Mouse (Mus musculus): ENCODE data around the gene Vsig2.

Gene Vsig2

GRCm38 (mm10) chr9:37560617-37561016 lies 21.6 kb downstream of the Vsig2 start:
- no peak for DNase-seq (ENCODE audit: low read depth, low spot score)

- DNase-seq (ENCODE audit: low read depth, low spot score): no peak
Measured at GRCm38 (mm10) chr9:37563805-37564204, 24.8 kb downstream of the Vsig2 start.

GRCm38 (mm10) chr9:37567019-37567418 lies 28.0 kb downstream of the Vsig2 start:
- DNase-seq (ENCODE audit: low read depth, low spot score): no peak

GRCm38 (mm10) chr9:37567454-37567853 lies 28.4 kb downstream of the Vsig2 start:
- no peak for DNase-seq (ENCODE audit: low read depth, low spot score)

DNA sequence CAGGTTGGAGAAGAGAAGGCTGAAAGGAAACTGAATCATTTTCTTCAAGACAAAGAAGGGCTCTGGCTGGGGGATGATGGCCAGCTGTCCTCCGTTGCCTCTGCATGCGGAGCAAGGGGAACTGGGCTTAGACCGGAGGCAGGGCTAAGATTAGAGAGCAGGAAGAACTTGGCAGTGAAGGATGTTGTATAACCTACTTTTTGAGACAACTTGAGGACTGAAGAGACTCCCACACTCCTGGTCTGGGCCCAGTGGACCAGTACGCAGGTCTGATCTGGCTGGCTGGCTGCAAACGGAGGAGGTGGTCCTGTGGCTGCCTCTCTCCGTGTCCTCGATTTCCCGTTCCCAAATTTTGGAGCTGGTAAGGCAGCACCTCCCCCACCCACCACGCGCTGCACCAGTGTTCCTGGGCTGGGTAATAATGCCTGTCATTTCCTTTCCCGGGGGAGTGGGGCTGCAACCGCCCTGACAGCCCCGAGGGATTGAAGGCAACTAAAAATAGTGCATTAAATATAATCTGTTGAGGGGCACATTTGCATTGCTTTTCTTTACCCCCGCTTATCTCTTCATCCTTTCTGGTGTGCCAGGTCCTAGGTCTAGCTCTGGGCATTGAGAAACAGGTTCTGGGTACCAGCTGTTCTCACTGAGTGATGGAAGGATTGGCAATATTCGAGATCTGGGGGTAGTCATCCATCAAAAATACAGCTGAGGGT lies 29.0 kb downstream of the Vsig2 start:
- no peak for DNase-seq (ENCODE audit: low read depth, low spot score)

DNA sequence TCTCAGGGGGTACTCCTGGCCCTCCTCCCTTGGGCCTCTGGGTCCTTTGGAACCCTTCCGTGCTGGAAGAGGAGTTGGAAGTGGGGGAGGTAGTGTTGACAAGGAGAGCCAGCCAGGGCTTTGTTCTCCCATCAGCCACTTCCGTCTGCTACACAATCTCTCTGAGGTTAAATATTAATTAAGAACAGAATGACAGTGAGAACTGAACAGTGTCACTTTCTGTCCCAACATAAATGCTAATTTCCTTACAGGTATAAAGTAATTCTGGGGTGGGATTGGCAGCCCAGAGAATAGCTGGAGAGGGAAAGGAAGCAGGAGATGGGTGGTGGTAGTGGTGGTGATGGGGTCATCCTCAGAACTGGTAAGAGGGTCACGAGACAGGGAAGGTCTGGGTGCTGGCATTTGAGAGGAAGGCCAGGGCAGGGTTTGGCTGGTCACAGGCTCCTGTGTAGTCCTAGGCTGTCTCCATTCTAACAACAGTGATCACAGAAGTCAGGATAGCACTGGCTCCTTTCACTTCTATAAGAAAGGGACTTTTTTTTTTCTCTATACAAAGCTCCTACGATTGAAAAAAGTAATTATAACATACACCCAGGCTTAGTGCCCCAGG lies 29.7 kb downstream of the Vsig2 start:
- DNase-seq (ENCODE audit: low read depth, low spot score): no peak

- DNase-seq (ENCODE audit: low read depth, low spot score): no peak
Measured at GRCm38 (mm10) chr9:37569231-37569835, 30.3 kb downstream of the Vsig2 start.

- no peak for DNase-seq (ENCODE audit: low read depth, low spot score)
Measured at GRCm38 (mm10) chr9:37572204-37572876, 33.3 kb downstream of the Vsig2 start.

GRCm38 (mm10) chr9:37576436-37576930 lies 37.4 kb downstream of the Vsig2 start:
- DNase-seq (ENCODE audit: low read depth, low spot score): no peak

DNA sequence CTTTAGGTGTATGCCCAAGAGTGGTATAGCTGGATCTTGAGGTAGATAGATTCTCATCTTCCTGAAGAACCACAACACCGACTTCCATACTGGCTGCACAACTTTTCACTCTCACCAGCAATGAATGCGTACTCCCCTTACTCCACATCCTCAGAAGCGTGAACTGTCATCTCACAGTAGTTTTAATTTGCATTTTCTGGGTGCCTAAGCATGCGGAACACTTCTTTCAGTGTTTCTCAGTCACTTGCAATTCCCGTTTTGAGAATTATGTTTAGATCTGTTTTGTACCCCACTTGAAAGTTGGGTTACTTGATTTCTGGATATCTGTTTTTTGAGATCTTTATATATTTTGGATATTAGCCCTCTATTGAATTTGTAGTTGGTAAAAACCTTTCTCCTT lies 44.5 kb downstream of the Vsig2 start:
- DNase-seq (ENCODE audit: low read depth, low spot score): no peak

DNA sequence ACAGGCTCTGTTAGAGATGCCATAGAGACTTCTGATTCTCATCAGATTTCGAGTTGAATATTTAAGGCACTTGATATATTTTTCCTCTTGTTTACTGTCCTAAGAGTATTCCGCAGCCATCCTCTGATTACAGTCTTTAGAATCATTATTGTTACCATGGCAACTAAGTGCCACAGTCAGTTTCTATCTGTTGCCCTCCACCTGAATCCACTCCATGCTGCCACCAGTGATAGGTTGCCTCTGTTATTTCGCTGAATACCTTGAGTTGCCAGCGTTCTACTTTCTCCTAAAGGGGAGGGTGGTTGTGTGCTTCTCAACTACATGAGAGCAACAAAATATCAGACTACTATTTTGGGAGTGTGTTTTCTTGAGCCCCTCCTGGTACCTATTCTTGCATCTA lies 47.7 kb downstream of the Vsig2 start:
- DNase-seq (ENCODE audit: low read depth, low spot score): no peak

- DNase-seq (ENCODE audit: low read depth, low spot score): no peak
Measured at GRCm38 (mm10) chr9:37590381-37590780, 51.3 kb downstream of the Vsig2 start.

GRCm38 (mm10) chr9:37592025-37592424 lies 53.0 kb downstream of the Vsig2 start:
- no peak for DNase-seq (ENCODE audit: low read depth, low spot score)

GRCm38 (mm10) chr9:37592633-37593032 lies 53.6 kb downstream of the Vsig2 start:
- no peak for DNase-seq (ENCODE audit: low read depth, low spot score)

GRCm38 (mm10) chr9:37593690-37594089 lies 54.6 kb downstream of the Vsig2 start:
- DNase-seq (ENCODE audit: low read depth, low spot score): no peak

All from retina, adult 2 months (tissue).